Mouse (Mus musculus) midbrain, postnatal 0 days (tissue): Measurements from ENCODE around the gene Nup210l. TPM values are rescaled to one million over a fixed set of nuclear protein-coding genes. Genes with fewer than 3 reads are reported as not detected.

Experiments used
- ATAC-seq: fragments of 200-750 bp; cut with Nextera tagmentation; 2 replicates; pipeline ENCODE4 v1.8.0; 2017; ENCODE audit warnings: moderate number of reproducible peaks, mild to moderate bottlenecking, moderate TSS enrichment, moderate library complexity; ENCODE audit not compliant: low FRiP score
- DNase-seq: peaks from one replicate; pipeline ENCODE4 v3.0.0-alpha.2; 2015; ENCODE audit warnings: low spot score
- H3K27ac ChIP-seq: fragments of 300-500 bp; sonication (generic); 2 replicates; pipeline ENCODE4 v1.5.1; 2014; ENCODE audit warnings: low read depth, mild to moderate bottlenecking, low read length, mixed read lengths
- H3K27me3 ChIP-seq: fragments of 300-500 bp; sonication (generic); 2 replicates; pipeline ENCODE4 v1.6.1; 2014; ENCODE audit warnings: low read length, control low read depth, mixed read lengths; ENCODE audit not compliant: insufficient read depth
- H3K36me3 ChIP-seq: fragments of 300-500 bp; sonication (generic); 2 replicates; pipeline ENCODE4 v1.6.1; 2014; ENCODE audit warnings: low read length, control low read depth, mixed read lengths; ENCODE audit not compliant: insufficient read depth
- H3K4me1 ChIP-seq: fragments of 300-500 bp; sonication (generic); 2 replicates; pipeline ENCODE4 v1.6.1; 2014; ENCODE audit warnings: mild to moderate bottlenecking, control low read depth, antibody characterized with exemption, low read length, mixed read lengths; ENCODE audit not compliant: insufficient read depth
- H3K4me2 ChIP-seq: fragments of 300-500 bp; sonication (generic); 2 replicates; pipeline ENCODE4 v1.6.1; 2014; ENCODE audit warnings: low read depth, mild to moderate bottlenecking, low read length, mixed read lengths; ENCODE audit not compliant: poor library complexity, severe bottlenecking
- H3K4me3 ChIP-seq: fragments of 300-500 bp; sonication (generic); 2 replicates; pipeline ENCODE4 v1.5.1; 2014; ENCODE audit warnings: low read depth, mild to moderate bottlenecking, low read length, moderate library complexity
- H3K9ac ChIP-seq: fragments of 300-500 bp; sonication (generic); replicated peaks from 2 replicates; pipeline ENCODE4 v1.6.1; 2014; ENCODE audit warnings: mild to moderate bottlenecking, low read length, moderate library complexity, mixed read lengths; ENCODE audit not compliant: poor library complexity, severe bottlenecking
- H3K9me3 ChIP-seq: fragments of 300-500 bp; sonication (generic); 2 replicates; pipeline ENCODE4 v1.6.1; 2016; ENCODE audit warnings: low read length, control low read depth
- CTCF ChIP-seq: IDR thresholded peaks from 2 replicates; pipeline ENCODE4 v1.5.1; 2016; ENCODE audit warnings: antibody characterized with exemption, mild to moderate bottlenecking
- WGBS: fragments of 180-500 bp; shearing (Covaris S2); extraction: QIAGEN DNeasy Blood & Tissue Kit; methylation state at CpG from one replicate; pipeline ENCODE4 v1.1.7; 2014; 5-methylcytosine and 5-hydroxymethylcytosine counted together
- polyA plus RNA-seq: library from polyadenylated mRNA; unstranded; fragments of >200 nt; fragmentation: Nextera tagmentation; extraction: Ambion mirVana; gene quantifications from 2 replicates; pipeline ENCODE4 v1.2.1, GENCODE M21; 2015
- total RNA-seq: library from RNA; depleted of rRNA; stranded (reverse); fragments of >200 nt; gene quantifications from 2 replicates; pipeline ENCODE4 v1.2.3, GENCODE M21; 2014

The Nup210l gene
- total and polyA plus RNA-seq, 2 experiments from 2014 or later = 0.17 to 0.55 TPM

- no peak; the same call in 1 of the 2 replicates for TF ChIP-seq CTCF
- Histone ChIP-seq H3K27me3 (no peaks in the 10 kb centered on the region), H3K9me3 (no peaks in the 10 kb centered on the region), H3K4me1 (no peaks in the 10 kb centered on the region), H3K36me3 (peaks cover 15% of the 10 kb centered on the region; the same call in 1 of the 2 replicates), H3K27ac (peak within 1 kb of the TSS; percentile 86), H3K4me3 (peak within 1 kb of the TSS; percentile 79), H3K4me2 (peak within 1 kb of the TSS; percentile 83), H3K9ac (peak within 1 kb of the TSS; percentile 78)
- peak; percentile 96 for DNase-seq
- ATAC-seq = peak; percentile 97
- under 1% methylated on average over 61 of the region's 61 CpGs for whole genome bisulfite sequencing
Observed at GRCm38 (mm10) chr3:90231507-90232333, 127.8 kb downstream of the Nup210l start, which contains the start of gene Jtb. Jtb (plus strand) TSS chr3:90231597.

- ATAC-seq (no peak), DNase-seq (peak; percentile 18)
- 87% methylated on average over 2 of the region's 2 CpGs for WGBS
- Histone ChIP-seq H3K9me3 (no peaks in the 10 kb centered on the region), H3K4me3 (no peak overlapping the region), H3K27ac (no peak overlapping the region), H3K27me3 (no peaks in the 10 kb centered on the region), H3K36me3 (peaks cover 4% of the 10 kb centered on the region; the same call in 1 of the 2 replicates), H3K9ac (no peak overlapping the region), H3K4me1 (0 out of 2 replicates have a peak, but pooled peaks cover 3% of the 10 kb centered on the region), H3K4me2 (no peak overlapping the region)
- TF ChIP-seq CTCF = no peak
Observed at GRCm38 (mm10) chr3:90241251-90241650, 137.3 kb downstream of the Nup210l start.

- ATAC-seq (no peak), DNase-seq (no peak)
- TF ChIP-seq CTCF = no peak
- Histone ChIP-seq H3K27me3 (no peaks in the 10 kb centered on the region), H3K27ac (no peak overlapping the region), H3K4me3 (no peak overlapping the region), H3K9me3 (no peaks in the 10 kb centered on the region), H3K9ac (no peak overlapping the region), H3K4me1 (0 out of 2 replicates have a peak, but pooled peaks cover 3% of the 10 kb centered on the region), H3K36me3 (no peaks in the 10 kb centered on the region), H3K4me2 (no peak overlapping the region)
- WGBS = 88% methylated on average over 10 of the region's 10 CpGs
Observed at GRCm38 (mm10) chr3:90241669-90242358, 137.9 kb downstream of the Nup210l start.

- no peak within 1 kb of the TSS for H3K27ac ChIP-seq
- H3K4me1 ChIP-seq = 0 out of 2 replicates have a peak, but pooled peaks cover 3% of the 10 kb centered on the region
- 0 out of 2 replicates have a peak within 1 kb of the TSS, but pooled peaks have one; percentile 19 for H3K9ac ChIP-seq
- H3K4me2 ChIP-seq = peak within 1 kb of the TSS; percentile 46
- 3% methylated on average over 19 of the region's 19 CpGs for WGBS
- H3K36me3 ChIP-seq = no peaks in the 10 kb centered on the region
- no peaks in the 10 kb centered on the region for H3K27me3 ChIP-seq
- TF ChIP-seq CTCF = no peak
- DNase-seq (peak; percentile 78), ATAC-seq (no peak)
- H3K9me3 ChIP-seq = no peaks in the 10 kb centered on the region
- H3K4me3 ChIP-seq = peak within 1 kb of the TSS; percentile 22
Observed at GRCm38 (mm10) chr3:90242984-90243775, 139.2 kb downstream of the Nup210l start, which contains the start of gene Creb3l4. Creb3l4 (minus strand) TSS chr3:90243512.

- H3K9ac ChIP-seq = no peak overlapping the region
- H3K4me2 ChIP-seq = no peak overlapping the region
- H3K9me3 ChIP-seq = no peaks in the 10 kb centered on the region
- TF ChIP-seq CTCF = no peak
- no peak overlapping the region for H3K27ac ChIP-seq
- ATAC-seq (no peak), DNase-seq (no peak)
- H3K4me3 ChIP-seq = no peak overlapping the region
- no peaks in the 10 kb centered on the region; the same call in 1 of the 2 replicates for H3K36me3 ChIP-seq
- H3K27me3 ChIP-seq = no peaks in the 10 kb centered on the region
- H3K4me1 ChIP-seq = 0 out of 2 replicates have a peak, but pooled peaks cover 3% of the 10 kb centered on the region
- 65% methylated on average over 2 of the region's 2 CpGs for WGBS
Observed at GRCm38 (mm10) chr3:90245406-90245805, 141.5 kb downstream of the Nup210l start.
